Mouse (Mus musculus) stomach, postnatal 0 days (tissue): ENCODE data around the gene Hist2h4.

Experiments
- CTCF ChIP-seq: IDR thresholded peaks from 2 replicates; pipeline ENCODE4 v1.5.1; 2016; ENCODE audit warnings: antibody characterized with exemption, low read depth, mild to moderate bottlenecking, moderate library complexity
- EP300 ChIP-seq: optimal IDR thresholded peaks from 2 replicates; pipeline ENCODE3; 2016; ENCODE audit warnings: antibody characterized with exemption

DNA sequence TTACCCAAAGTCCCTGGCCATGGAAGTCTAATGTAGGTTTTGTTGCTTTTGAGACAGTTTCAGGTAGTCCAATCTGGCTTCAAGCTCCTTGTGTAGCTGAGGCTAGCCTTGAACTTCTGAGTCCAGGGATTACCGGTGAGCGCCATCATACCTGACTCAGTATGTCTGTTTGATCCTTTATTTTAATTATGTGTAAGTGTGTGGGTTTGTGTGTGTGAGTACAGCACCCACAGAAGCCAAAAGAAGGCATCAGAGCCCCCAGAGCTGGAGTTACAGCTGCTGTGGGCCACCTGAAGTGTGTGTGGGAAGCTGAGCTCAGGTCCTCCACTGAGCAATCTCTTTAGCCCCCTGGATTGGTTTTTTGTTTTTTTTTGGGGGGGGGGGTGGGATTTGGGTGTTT is 36.5 kb upstream of the Hist2h4 start:
- TF ChIP-seq CTCF (no peak), EP300 (no peak)
